Mouse (Mus musculus) MEL (cell line): Measurements from ENCODE around the gene Myo1e.

ENCODE experiments used
- CHD1 ChIP-seq: IDR thresholded peaks from 2 replicates; pipeline ENCODE4 v1.6.1; 2012; ENCODE audit warnings: low read depth, mild to moderate bottlenecking, inconsistent platforms, low read length, improper control_type of control experiment
- CHD2 ChIP-seq: IDR thresholded peaks from 2 replicates; pipeline ENCODE4 v1.6.1; 2011; ENCODE audit warnings: low read length, improper control_type of control experiment
- CTCF ChIP-seq, 3 experiments: IDR thresholded peaks in 2 of 3; conservative IDR thresholded peaks in 1 of 3; 2 replicates each; pipeline ENCODE4 v1.5.1; 2011 to 2012; ENCODE audit warnings: low read length in 3 of 3, low read depth in 2 of 3, mild to moderate bottlenecking in 2 of 3, improper control_type of control experiment in 1 of 3, inconsistent platforms in 1 of 3, mixed read lengths in 1 of 3, moderate library complexity in 1 of 3; ENCODE audit not compliant: control insufficient read depth in 1 of 3, insufficient read depth in 1 of 3, poor library complexity in 1 of 3, severe bottlenecking in 1 of 3
- EP300 ChIP-seq, 2 experiments: IDR thresholded peaks; 2 replicates each; pipeline ENCODE4 v1.6.1; 2011; ENCODE audit warnings: improper control_type of control experiment in 2 of 2, low read length in 2 of 2, low read depth in 1 of 2, mild to moderate bottlenecking in 1 of 2
- ETS1 ChIP-seq: IDR thresholded peaks from 2 replicates; pipeline ENCODE4 v1.6.1; 2012; ENCODE audit warnings: low read depth, mild to moderate bottlenecking, inconsistent platforms, low read length, improper control_type of control experiment, moderate library complexity
- HCFC1 ChIP-seq: IDR thresholded peaks from 2 replicates; pipeline ENCODE4 v1.6.1; 2012; ENCODE audit warnings: low read depth, mild to moderate bottlenecking, inconsistent platforms, low read length, improper control_type of control experiment, moderate library complexity
- MAFK ChIP-seq: IDR thresholded peaks from 2 replicates; pipeline ENCODE4 v1.6.1; 2011; ENCODE audit warnings: low read depth, mild to moderate bottlenecking, low read length, improper control_type of control experiment, borderline replicate concordance
- MXI1 ChIP-seq: IDR thresholded peaks from 2 replicates; pipeline ENCODE4 v1.6.1; 2011; ENCODE audit warnings: mild to moderate bottlenecking, low read depth, low read length, improper control_type of control experiment
- NRF1 ChIP-seq: IDR thresholded peaks from 2 replicates; pipeline ENCODE4 v1.6.1; 2014; ENCODE audit warnings: low read depth, mild to moderate bottlenecking, inconsistent platforms, low read length, improper control_type of control experiment, moderate library complexity; ENCODE audit not compliant: poor library complexity, insufficient read depth, severe bottlenecking
- POLR2A ChIP-seq, 2 experiments: IDR thresholded peaks; 2 replicates each; pipeline ENCODE4 v1.6.1; 2011 to 2012; ENCODE audit warnings: low read length in 2 of 2, mild to moderate bottlenecking in 2 of 2, control low read depth in 1 of 2, improper control_type of control experiment in 1 of 2, low read depth in 1 of 2, moderate library complexity in 1 of 2; ENCODE audit not compliant: control insufficient read depth in 1 of 2, insufficient read depth in 1 of 2, poor library complexity in 1 of 2
- TAL1 ChIP-seq: IDR thresholded peaks from 2 replicates; pipeline ENCODE4 v1.6.1; 2012; ENCODE audit warnings: mild to moderate bottlenecking, inconsistent platforms, low read length, moderate library complexity, mixed read lengths
- TBP ChIP-seq: IDR thresholded peaks from 2 replicates; pipeline ENCODE4 v1.8.0; 2011; ENCODE audit warnings: low read depth, low read length, improper control_type of control experiment
- ZNF384 ChIP-seq: IDR thresholded peaks from 2 replicates; pipeline ENCODE4 v1.6.1; 2012; ENCODE audit warnings: low read depth, mild to moderate bottlenecking, inconsistent platforms, low read length, improper control_type of control experiment

DNA sequence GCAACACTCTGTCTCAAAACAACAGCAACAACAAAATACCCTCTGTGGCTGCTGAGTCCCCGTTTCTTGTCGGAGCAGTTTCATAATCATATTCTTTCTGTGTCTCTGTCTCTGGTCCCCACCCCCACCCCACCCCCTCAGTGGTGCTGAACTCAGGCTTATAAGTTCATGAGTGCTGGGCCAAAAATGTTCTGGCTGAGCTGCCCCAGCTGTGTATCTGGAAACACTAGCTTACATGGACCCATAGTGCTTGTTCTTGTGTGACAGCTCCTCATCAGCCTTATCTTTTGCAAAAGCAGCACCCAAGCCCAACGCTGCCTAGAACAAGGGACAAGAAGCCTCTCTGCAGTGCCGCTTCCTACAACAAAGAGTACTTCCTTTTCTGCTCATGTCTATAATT is 232.8 kb downstream of the Myo1e start:
- TF ChIP-seq HCFC1 (no peak), CTCF (IDR thresholded peaks at IDR 0.05 in 2 of 3, conservative IDR thresholded peaks at IDR 0.05 in 1 of 3; ENCODE audit: control insufficient read depth in 1 of 3, insufficient read depth in 1 of 3, low read depth in 2 of 3, low read length in 3 of 3, poor library complexity in 1 of 3, severe bottlenecking in 1 of 3) (no peak), TBP (no peak), CHD1 (no peak), MXI1 (no peak), MAFK (no peak), NRF1 (no peak), POLR2A (IDR thresholded peaks at IDR 0.05; ENCODE audit: control insufficient read depth in 1 of 2, insufficient read depth in 1 of 2, low read depth in 1 of 2, low read length in 2 of 2, poor library complexity in 1 of 2) (no peak), CHD2 (no peak), ETS1 (no peak), TAL1 (no peak), EP300 (IDR thresholded peaks at IDR 0.05; ENCODE audit: low read depth in 1 of 2, low read length in 2 of 2) (no peak), ZNF384 (no peak)
